Mouse (Mus musculus) stomach, embryonic 15.5 days (tissue): ENCODE measurements at regions not wholly inside any gene's neighbourhood (a gene's known extent, or its start where the extent isn't known, plus 50 kb on each side); places are given as distances from the start of the nearest gene placed in this dataset.

Source experiments
- ATAC-seq: fragments of 200-750 bp; cut with Nextera tagmentation; 2 replicates; pipeline ENCODE4 v1.8.0; 2017; ENCODE audit warnings: low read depth, moderate number of reproducible peaks, moderate TSS enrichment; ENCODE audit not compliant: insufficient read depth, low FRiP score
- H3K27ac ChIP-seq: fragments of 300-500 bp; sonication (generic); 2 replicates; pipeline ENCODE4 v1.5.1; 2015; ENCODE audit warnings: mild to moderate bottlenecking, inconsistent platforms
- H3K27me3 ChIP-seq: fragments of 300-500 bp; sonication (generic); replicated peaks from 2 replicates; pipeline ENCODE4 v1.6.1; 2015; ENCODE audit warnings: inconsistent platforms
- H3K36me3 ChIP-seq: fragments of 300-500 bp; sonication (generic); 2 replicates; pipeline ENCODE4 v1.6.1; 2015; ENCODE audit warnings: inconsistent platforms
- H3K4me1 ChIP-seq: fragments of 300-500 bp; sonication (generic); 2 replicates; pipeline ENCODE4 v1.6.1; 2015; ENCODE audit warnings: inconsistent platforms
- H3K4me2 ChIP-seq: fragments of 300-500 bp; sonication (generic); 2 replicates; pipeline ENCODE4 v1.6.1; 2015; ENCODE audit warnings: mild to moderate bottlenecking, inconsistent platforms
- H3K4me3 ChIP-seq: fragments of 300-500 bp; sonication (generic); replicated peaks from 2 replicates; pipeline ENCODE4 v1.5.1; 2015; ENCODE audit warnings: inconsistent platforms
- H3K9ac ChIP-seq: fragments of 300-500 bp; sonication (generic); 2 replicates; pipeline ENCODE4 v1.6.1; 2015; ENCODE audit warnings: inconsistent platforms
- H3K9me3 ChIP-seq: fragments of 300-500 bp; sonication (generic); 2 replicates; pipeline ENCODE4 v1.6.1; 2016; ENCODE audit warnings: inconsistent platforms
- WGBS: fragments of 180-500 bp; shearing (Covaris S2); methylation state at CpG from one replicate; pipeline ENCODE4 v1.1.7; 2015; 5-methylcytosine and 5-hydroxymethylcytosine counted together

- Histone ChIP-seq H3K4me1 (no peaks in the 10 kb centered on the region), H3K27me3 (no peaks in the 10 kb centered on the region), H3K27ac (no peak overlapping the region), H3K36me3 (no peaks in the 10 kb centered on the region), H3K4me3 (no peak overlapping the region), H3K4me2 (no peak overlapping the region), H3K9ac (no peak overlapping the region), H3K9me3 (no peaks in the 10 kb centered on the region)
- WGBS, result 28% methylated on average over 10 of the region's 10 CpGs
- ATAC-seq, result no peak
Measured at GRCm38 (mm10) chr2:101295678-101296368, 328.7 kb upstream of the Rag2 start.

DNA sequence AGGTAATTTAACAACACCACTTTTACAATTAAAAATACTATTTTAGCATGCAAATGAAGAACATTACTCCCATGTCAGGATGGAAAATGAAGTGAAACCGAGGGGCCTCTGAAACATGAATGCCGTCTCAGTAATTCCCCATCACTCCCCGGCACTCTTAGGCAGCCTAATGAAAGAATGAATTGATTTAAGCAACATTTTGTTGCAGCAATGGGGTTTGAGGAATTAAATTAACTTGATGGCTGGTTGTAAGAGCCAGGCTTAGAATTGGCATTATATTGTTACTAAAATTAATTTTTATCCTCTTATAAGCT is 328.2 kb upstream of the Rag2 start:
- 66% methylated on average over 3 of the region's 3 CpGs for WGBS
- no peak overlapping the region for H3K4me3 ChIP-seq

DNA sequence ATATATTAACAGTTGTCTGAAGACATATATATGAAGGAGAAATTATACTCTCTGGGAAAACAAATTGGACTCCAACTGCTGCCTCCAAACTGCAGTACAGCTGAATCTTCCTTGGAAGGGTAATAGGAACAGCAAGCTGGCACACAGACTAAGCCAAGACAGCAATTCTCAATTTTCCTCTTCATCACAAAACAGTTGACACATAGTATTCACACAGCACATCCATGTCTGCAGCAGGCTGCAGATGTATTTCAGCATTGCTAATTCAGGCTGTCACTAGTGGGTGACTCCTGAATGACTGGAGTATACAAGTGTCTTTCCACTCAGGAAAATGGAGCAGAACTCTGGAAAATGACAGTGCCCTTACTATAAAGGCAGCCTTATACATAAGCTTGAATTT is 327.7 kb upstream of the Rag2 start:
- Histone ChIP-seq H3K9ac (no peak overlapping the region), H3K9me3 (no peaks in the 10 kb centered on the region), H3K27ac (no peak overlapping the region), H3K27me3 (no peaks in the 10 kb centered on the region), H3K36me3 (no peaks in the 10 kb centered on the region), H3K4me1 (no peaks in the 10 kb centered on the region), H3K4me3 (no peak overlapping the region), H3K4me2 (no peak overlapping the region)
- ATAC-seq, result no peak

More for the DNA sequence above, 328.2 kb upstream of the Rag2 start:
- no peak overlapping the region for H3K27ac ChIP-seq
- H3K9me3 ChIP-seq, result no peaks in the 10 kb centered on the region
- H3K36me3 ChIP-seq, result no peaks in the 10 kb centered on the region
- no peak overlapping the region for H3K4me2 ChIP-seq
- no peaks in the 10 kb centered on the region for H3K27me3 ChIP-seq
- no peaks in the 10 kb centered on the region for H3K4me1 ChIP-seq
- H3K9ac ChIP-seq, result no peak overlapping the region
- no peak for ATAC-seq

GRCm38 (mm10) chr2:101299126-101299525 is 325.4 kb upstream of the Rag2 start:
- Histone ChIP-seq H3K4me3 (no peak overlapping the region), H3K36me3 (no peaks in the 10 kb centered on the region), H3K27ac (no peak overlapping the region), H3K4me1 (no peaks in the 10 kb centered on the region), H3K4me2 (no peak overlapping the region), H3K9ac (no peak overlapping the region), H3K9me3 (no peaks in the 10 kb centered on the region), H3K27me3 (no peaks in the 10 kb centered on the region)
- 82% methylated on average over 2 of the region's 2 CpGs for WGBS
- no peak for ATAC-seq

DNA sequence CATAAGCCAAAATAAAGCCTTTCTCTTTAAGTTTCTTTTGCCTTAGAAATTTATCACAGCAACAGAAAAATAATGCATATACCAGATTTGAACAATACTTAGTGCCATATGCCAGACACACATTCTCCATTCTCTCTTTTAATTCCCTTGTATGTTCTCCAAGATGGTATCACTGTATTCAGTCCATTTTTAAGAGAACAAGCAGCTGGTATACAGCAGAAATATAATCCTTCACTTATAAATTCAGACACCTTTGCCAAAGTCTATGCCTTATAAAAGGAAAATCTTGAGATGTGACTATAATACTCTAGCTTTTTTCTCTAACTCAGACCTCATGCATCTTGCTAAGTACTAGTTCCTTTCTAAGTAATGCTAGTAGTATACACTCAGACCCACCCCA is 324.4 kb upstream of the Rag2 start:
- Histone ChIP-seq H3K27me3 (no peaks in the 10 kb centered on the region), H3K4me3 (no peak overlapping the region), H3K9me3 (no peaks in the 10 kb centered on the region), H3K4me1 (no peaks in the 10 kb centered on the region), H3K4me2 (no peak overlapping the region), H3K9ac (no peak overlapping the region), H3K36me3 (no peaks in the 10 kb centered on the region), H3K27ac (no peak overlapping the region)
- no peak for ATAC-seq

DNA sequence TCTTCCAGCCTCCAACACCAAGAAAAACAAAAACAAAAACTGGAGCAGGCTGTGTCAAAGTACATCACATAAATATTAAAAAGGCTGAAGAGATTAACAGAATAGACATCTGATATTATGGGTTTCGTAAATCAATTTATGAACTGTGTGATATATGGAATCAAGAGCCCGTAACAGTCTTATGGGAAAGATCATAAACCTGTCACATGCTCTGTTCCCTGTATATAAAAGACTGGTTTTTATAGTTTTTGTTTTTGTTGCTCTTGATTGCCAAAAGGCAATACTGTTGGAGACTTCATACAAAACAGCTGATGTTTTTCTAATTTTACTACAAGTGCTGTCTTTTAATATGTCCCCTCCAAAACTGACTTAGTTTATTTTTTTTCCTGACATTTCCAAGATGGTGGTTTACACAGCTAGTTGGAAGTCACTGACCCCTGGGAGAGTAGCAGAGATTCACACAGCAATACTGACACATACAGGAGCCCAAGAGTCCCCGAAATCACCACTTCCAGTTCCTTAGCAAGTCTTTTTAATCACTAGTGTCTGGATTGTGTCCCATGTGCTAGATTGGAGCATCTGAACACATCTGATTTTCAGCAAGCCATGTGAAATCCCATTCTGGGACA is 303.1 kb upstream of the Rag2 start:
- no peak overlapping the region for H3K27ac ChIP-seq
- H3K9ac ChIP-seq, result no peak overlapping the region
- no peak overlapping the region for H3K4me3 ChIP-seq
- H3K4me2 ChIP-seq, result no peak overlapping the region
- no peak for ATAC-seq
- H3K9me3 ChIP-seq, result no peaks in the 10 kb centered on the region
- H3K36me3 ChIP-seq, result no peaks in the 10 kb centered on the region
- no peaks in the 10 kb centered on the region for H3K4me1 ChIP-seq
- H3K27me3 ChIP-seq, result no peaks in the 10 kb centered on the region
- WGBS, result 70% methylated on average over 3 of the region's 3 CpGs

GRCm38 (mm10) chr2:101356709-101357108 is 267.8 kb upstream of the Rag2 start:
- H3K4me1 ChIP-seq, result no peaks in the 10 kb centered on the region
- ATAC-seq, result no peak
- WGBS, result 9% methylated on average over 1 of the region's 1 CpGs
- H3K36me3 ChIP-seq, result no peaks in the 10 kb centered on the region
- no peaks in the 10 kb centered on the region for H3K9me3 ChIP-seq
- H3K4me2 ChIP-seq, result no peak overlapping the region
- H3K27me3 ChIP-seq, result no peaks in the 10 kb centered on the region
- no peak overlapping the region for H3K27ac ChIP-seq
- H3K9ac ChIP-seq, result no peak overlapping the region
- H3K4me3 ChIP-seq, result no peak overlapping the region

- Histone ChIP-seq H3K36me3 (no peaks in the 10 kb centered on the region), H3K4me2 (no peak overlapping the region), H3K4me3 (no peak overlapping the region), H3K27me3 (no peaks in the 10 kb centered on the region), H3K27ac (no peak overlapping the region), H3K4me1 (no peaks in the 10 kb centered on the region), H3K9me3 (no peaks in the 10 kb centered on the region), H3K9ac (no peak overlapping the region)
- 45% methylated on average over 3 of the region's 3 CpGs for WGBS
- no peak for ATAC-seq
Measured at GRCm38 (mm10) chr2:101364256-101364655, 260.3 kb upstream of the Rag2 start.

GRCm38 (mm10) chr2:101368278-101368677 is 256.2 kb upstream of the Rag2 start:
- Histone ChIP-seq H3K27ac (no peak overlapping the region), H3K4me2 (no peak overlapping the region), H3K9ac (no peak overlapping the region), H3K4me1 (no peaks in the 10 kb centered on the region), H3K36me3 (no peaks in the 10 kb centered on the region), H3K9me3 (no peaks in the 10 kb centered on the region), H3K4me3 (no peak overlapping the region), H3K27me3 (no peaks in the 10 kb centered on the region)
- WGBS, result 74% methylated on average over 4 of the region's 4 CpGs
- no peak for ATAC-seq

DNA sequence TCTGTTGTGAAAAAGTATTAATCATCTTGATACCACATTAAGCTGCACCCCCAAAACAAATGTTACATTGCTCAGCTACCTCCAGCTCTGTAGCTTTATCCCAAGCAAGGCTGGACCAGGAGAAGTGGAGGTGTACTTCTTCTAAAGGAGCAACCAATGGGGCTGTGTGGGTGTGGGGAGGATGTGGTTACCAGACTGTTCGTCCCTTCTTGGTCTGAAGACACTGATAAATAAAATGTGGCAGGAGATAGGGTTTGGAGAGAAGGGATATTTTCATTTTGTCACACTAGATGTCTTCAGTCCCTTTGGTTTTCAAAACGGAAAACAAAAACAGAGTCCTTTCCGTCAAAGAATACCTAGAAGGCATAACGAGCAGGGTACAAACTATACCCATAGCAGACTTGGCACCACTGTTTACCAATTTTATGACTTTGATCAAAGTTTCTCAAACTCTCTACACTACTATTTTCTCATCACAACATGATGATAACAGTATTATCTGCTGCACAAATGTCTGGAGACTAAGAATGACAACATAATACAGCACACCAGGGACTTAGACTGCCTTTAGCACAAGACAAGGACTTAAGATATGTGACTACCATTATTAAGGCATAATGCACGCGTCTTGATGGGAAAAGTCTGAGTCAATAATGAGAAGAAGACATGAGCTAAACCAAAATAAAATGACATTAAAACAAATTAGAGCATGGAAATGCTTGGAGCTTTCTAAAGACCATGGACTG is 253.4 kb upstream of the Rag2 start:
- ATAC-seq, result no peak
- Histone ChIP-seq H3K27ac (no peak overlapping the region), H3K9ac (no peak overlapping the region), H3K4me2 (no peak overlapping the region), H3K27me3 (no peaks in the 10 kb centered on the region), H3K4me1 (no peaks in the 10 kb centered on the region), H3K4me3 (no peak overlapping the region), H3K36me3 (no peaks in the 10 kb centered on the region), H3K9me3 (no peaks in the 10 kb centered on the region)
- WGBS, result 84% methylated on average over 6 of the region's 6 CpGs

DNA sequence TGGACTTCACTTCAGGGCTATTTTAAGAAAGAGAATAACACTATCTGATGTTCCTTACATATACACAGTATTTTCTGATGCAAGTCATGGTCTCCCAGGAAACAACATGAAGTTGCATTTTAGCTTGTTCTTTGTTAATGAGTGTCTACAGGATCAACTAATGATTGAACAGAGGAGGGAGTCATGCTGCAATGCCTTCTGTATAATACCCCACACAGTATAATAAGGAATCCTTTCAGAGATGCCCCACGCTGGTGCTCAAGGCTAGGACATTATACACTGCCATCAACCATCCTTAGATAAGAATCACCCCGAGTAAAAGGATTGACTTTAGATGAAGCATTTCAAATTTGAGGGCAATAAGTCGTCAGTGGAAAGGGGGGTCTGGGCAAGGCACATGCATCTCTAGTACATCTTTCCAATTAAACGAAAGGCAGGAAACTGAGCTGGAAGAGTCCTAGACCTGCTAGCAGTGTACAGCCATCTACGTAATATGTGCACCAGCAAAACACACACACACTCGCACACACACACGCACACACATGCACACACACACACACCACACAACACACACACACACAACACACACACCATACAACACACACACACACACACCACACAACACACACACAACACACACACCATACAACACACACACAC is 252.6 kb upstream of the Rag2 start:
- WGBS, result 82% methylated on average over 7 of the region's 7 CpGs

DNA sequence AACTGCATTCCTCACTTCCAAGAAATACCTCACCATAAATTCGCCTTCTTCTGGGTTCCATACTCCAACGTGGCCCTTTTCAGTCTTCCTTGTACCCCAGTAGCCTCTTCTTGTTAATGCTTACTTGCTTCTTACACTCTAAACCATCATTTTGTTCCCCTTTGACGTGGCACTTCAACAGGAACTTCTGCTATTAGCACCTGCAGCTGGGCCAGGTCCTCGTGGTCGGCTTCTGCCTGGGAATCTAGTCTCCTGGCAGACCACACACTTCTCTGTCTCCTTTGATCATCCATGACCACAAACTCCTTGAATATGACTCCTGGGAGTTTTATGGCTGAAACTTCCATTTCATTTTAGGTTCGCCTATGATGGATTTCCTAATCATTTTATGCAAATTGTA is 243.9 kb upstream of the Rag2 start:
- Histone ChIP-seq H3K4me1 (no peaks in the 10 kb centered on the region), H3K36me3 (no peaks in the 10 kb centered on the region), H3K27me3 (no peaks in the 10 kb centered on the region), H3K9me3 (no peaks in the 10 kb centered on the region), H3K27ac (no peak overlapping the region), H3K4me2 (no peak overlapping the region), H3K4me3 (no peak overlapping the region), H3K9ac (no peak overlapping the region)
- no peak for ATAC-seq
- WGBS, result 76% methylated on average over 6 of the region's 6 CpGs

More for the DNA sequence above, 252.6 kb upstream of the Rag2 start:
- no peaks in the 10 kb centered on the region for H3K4me1 ChIP-seq
- H3K9me3 ChIP-seq, result no peaks in the 10 kb centered on the region
- H3K27ac ChIP-seq, result no peak overlapping the region
- no peak for ATAC-seq
- no peaks in the 10 kb centered on the region for H3K27me3 ChIP-seq
- H3K4me3 ChIP-seq, result no peak overlapping the region
- no peak overlapping the region for H3K9ac ChIP-seq
- H3K4me2 ChIP-seq, result no peak overlapping the region
- no peaks in the 10 kb centered on the region for H3K36me3 ChIP-seq
